Mouse (Mus musculus): Measurements from ENCODE around the gene 1700066M21Rik.

Gene 1700066M21Rik

GRCm38 (mm10) chr1:57392417-57392816, 15.0 kb downstream of the 1700066M21Rik start:
- DNase-seq (ENCODE audit: low spot score), result peak; percentile 65

- DNase-seq (ENCODE audit: low spot score), result peak; percentile 77
These were observed 16.6 kb downstream of the 1700066M21Rik start for GRCm38 (mm10) chr1:57394051-57394450.

- DNase-seq (ENCODE audit: low spot score), result no peak
These were observed 22.9 kb downstream of the 1700066M21Rik start for GRCm38 (mm10) chr1:57400321-57400720.

- no peak for DNase-seq (ENCODE audit: low spot score)
These were observed 23.5 kb downstream of the 1700066M21Rik start for GRCm38 (mm10) chr1:57400877-57401276.

DNA sequence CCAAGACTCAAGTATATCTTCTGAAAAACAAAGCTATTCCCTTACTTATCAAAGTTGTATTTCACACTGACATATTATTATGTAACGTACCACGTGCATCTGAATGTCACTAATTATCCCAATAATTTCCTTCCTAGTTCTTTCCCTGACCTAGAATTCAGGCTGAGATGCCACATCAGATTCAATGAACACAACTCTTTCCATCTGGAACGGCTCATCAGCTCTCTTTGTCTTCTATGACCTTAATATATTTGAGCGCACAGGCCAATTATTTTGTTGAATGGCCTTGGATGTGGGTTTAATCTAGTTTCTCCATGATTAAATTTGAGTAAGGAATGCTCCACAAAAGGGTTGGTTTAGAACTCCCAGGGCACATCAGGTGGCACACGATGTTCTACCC, 24.7 kb downstream of the 1700066M21Rik start:
- no peak for DNase-seq (ENCODE audit: low spot score)

GRCm38 (mm10) chr1:57406187-57407151, 29.0 kb downstream of the 1700066M21Rik start, which contains the start of the genes Maip1 and Tyw5:
Maip1 (plus strand) TSS chr1:57406328.
Tyw5 (minus strand) TSS chr1:57407101.
- peak; percentile 88 for DNase-seq (ENCODE audit: low spot score)

GRCm38 (mm10) chr1:57408994-57409393, 31.6 kb downstream of the 1700066M21Rik start:
- no peak for DNase-seq (ENCODE audit: low spot score)

DNA sequence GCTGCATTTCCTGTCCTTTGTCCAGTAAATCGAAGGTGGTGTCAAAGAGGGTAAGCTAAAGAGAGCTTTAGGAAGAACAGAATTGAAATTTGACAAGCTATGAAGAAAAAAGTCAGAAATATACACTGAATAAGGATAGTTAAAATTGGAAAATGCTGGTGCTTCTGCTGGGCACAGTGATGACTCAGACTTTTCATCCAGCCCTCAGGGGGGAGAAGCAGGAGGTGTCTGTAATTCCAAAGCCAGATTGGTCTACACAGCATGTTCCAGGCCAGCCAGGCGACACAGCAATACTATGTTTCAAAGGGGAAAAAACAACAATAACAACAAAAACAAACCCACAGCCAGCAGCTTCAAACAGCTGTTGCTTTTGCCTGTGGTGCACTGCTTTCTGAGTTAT, 36.0 kb downstream of the 1700066M21Rik start:
- no peak for DNase-seq (ENCODE audit: low spot score)

DNA sequence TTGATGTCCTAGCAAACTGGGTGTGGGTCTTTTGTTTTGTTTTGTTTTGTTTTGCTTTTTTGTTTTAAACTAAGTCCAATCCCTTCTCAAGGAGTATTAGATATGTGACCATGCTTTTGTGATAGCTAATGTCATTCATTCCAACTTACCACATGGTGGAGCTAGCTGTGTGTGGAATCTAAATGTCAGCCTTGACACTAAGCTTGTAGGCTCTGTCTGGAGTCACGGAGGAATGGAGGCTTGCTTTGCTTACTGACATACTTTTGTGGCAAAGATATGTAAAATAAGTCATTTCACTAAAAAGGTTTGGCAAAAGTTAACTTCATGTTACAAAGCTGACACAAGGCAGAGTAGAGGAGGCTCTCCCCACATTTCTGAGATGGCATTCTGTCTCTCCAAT, 46.3 kb downstream of the 1700066M21Rik start:
- DNase-seq (ENCODE audit: low spot score), result peak; percentile 60

GRCm38 (mm10) chr1:57428368-57429308, 51.2 kb downstream of the 1700066M21Rik start:
- peak; percentile 80 for DNase-seq (ENCODE audit: low spot score)

GRCm38 (mm10) chr1:57429786-57430483, 52.5 kb downstream of the 1700066M21Rik start:
- no peak for DNase-seq (ENCODE audit: low spot score)

DNA sequence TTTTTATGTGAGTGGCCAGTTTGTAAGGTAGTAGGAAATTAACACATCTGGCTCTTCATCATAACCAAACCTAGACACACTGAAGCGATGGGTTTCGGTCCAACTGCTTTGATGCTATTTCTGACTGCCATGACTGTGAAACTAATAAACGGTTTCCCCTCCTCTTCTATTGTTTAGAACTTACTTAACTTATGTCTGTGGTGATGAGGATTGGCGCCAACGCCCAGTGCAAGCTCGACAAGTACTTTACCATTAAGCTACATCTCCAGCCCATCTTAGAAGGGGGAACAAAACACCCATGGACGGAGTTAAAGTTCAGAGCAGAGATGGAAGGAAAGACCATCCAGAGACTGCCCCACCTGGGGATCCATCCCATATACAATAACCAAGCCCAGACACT, 55.7 kb downstream of the 1700066M21Rik start:
- DNase-seq (ENCODE audit: low spot score), result no peak
